13 mouse cellular contexts compared by ENCODE assay signal in the genomic region with DNA sequence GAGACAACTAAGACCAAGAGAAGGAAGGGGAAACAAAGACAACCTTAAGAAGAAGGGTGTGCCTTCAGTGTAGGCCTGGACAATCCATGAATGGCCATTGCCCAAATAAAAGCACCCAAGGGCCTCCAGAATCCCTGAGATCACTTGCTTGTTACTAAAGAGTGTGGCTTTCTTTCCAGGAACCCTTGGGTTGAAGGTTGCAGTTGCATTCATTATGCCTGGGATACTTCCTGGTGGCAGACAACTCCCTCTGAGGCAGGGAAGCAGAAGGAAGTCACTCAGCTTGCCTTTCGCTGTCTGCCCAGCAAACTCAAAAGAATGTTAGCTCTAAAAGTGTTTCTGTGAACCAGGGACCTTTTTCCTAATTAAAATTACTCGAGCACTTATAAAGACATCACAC.
DNase-seq lines count a peak whose midpoint lies in the region; ATAC-seq and TF ChIP-seq lines count a peak whose summit lies in the region.
"Had no signal": no experiment of that assay in that cellular context is flagged by ENCODE, and none has a peak within 500 bp of the region (broad histone marks: within the 10 kb centered on the region; RNA-seq: fewer than 3 reads in every experiment).

No protein-coding gene starts in this region.

- H3K4me2 ChIP-seq in forebrain, embryonic 13.5 days = no peak overlapping the region
- H3K4me2 ChIP-seq in hindbrain, postnatal 0 days (ENCODE audit: low read depth, low read length) = no peak overlapping the region
- H3K4me2 ChIP-seq: embryonic facial prominence, embryonic 12.5 days had no signal

- DNase-seq in layer of hippocampus, adult 2 months (ENCODE audit: low spot score in 2 of 2) = no peak
- no peak for DNase-seq in layer of hippocampus, postnatal 10 days (ENCODE audit: low spot score in 2 of 2)
- no peak for DNase-seq in hindbrain, postnatal 0 days (ENCODE audit: low spot score)
- no peak for DNase-seq in kidney, postnatal 25 days
- no peak for DNase-seq in yolk sac, embryonic 10.5 days (ENCODE audit: low spot score)
- DNase-seq in thymus, postnatal 36 days = no peak
- DNase-seq: adrenal gland, postnatal 25 days; kidney, postnatal 14 days; liver, postnatal 0 days; thymus, postnatal 25 days had no signal

- TF ChIP-seq CTCF in layer of hippocampus, adult 2 months (conservative IDR thresholded peaks at IDR 0.05) = no peak
- TF ChIP-seq CTCF in hindbrain, postnatal 0 days (IDR thresholded peaks at IDR 0.05; ENCODE audit: low read depth) = no peak
- TF ChIP-seq CTCF in olfactory bulb, adult 2 months (IDR thresholded peaks at IDR 0.05; ENCODE audit: insufficient read depth, low read depth, low read length) = no peak

- no peaks in the 10 kb centered on the region for H3K27me3 ChIP-seq in forebrain, embryonic 13.5 days
- H3K27me3 ChIP-seq in hindbrain, postnatal 0 days (ENCODE audit: insufficient read depth, low read length) = no peaks in the 10 kb centered on the region
- H3K27me3 ChIP-seq: embryonic facial prominence, embryonic 12.5 days had no signal

- H3K4me1 ChIP-seq in forebrain, embryonic 13.5 days = peaks cover 52% of the 10 kb centered on the region
- H3K4me1 ChIP-seq in hindbrain, postnatal 0 days (ENCODE audit: insufficient read depth, low read length) = peaks cover 5% of the 10 kb centered on the region; the same call in 1 of the 2 replicates
- peaks cover 7% of the 10 kb centered on the region for H3K4me1 ChIP-seq in olfactory bulb, adult 2 months (ENCODE audit: control insufficient read depth, insufficient read depth, low read length)
- H3K4me1 ChIP-seq: embryonic facial prominence, embryonic 12.5 days had no signal

- H3K9me3 ChIP-seq in forebrain, embryonic 13.5 days (replicated peaks) = no peaks in the 10 kb centered on the region
- no peaks in the 10 kb centered on the region for H3K9me3 ChIP-seq in hindbrain, postnatal 0 days (ENCODE audit: low read length)
- H3K9me3 ChIP-seq: embryonic facial prominence, embryonic 12.5 days had no signal

- no peak overlapping the region for H3K4me3 ChIP-seq in layer of hippocampus, adult 2 months
- no peak overlapping the region for H3K4me3 ChIP-seq in forebrain, embryonic 13.5 days
- no peak overlapping the region for H3K4me3 ChIP-seq in hindbrain, postnatal 0 days (ENCODE audit: low read length)
- no peak overlapping the region for H3K4me3 ChIP-seq in olfactory bulb, adult 2 months (ENCODE audit: insufficient read depth, low read depth, low read length)
- H3K4me3 ChIP-seq: embryonic facial prominence, embryonic 12.5 days had no signal

- TF ChIP-seq POLR2A in olfactory bulb, adult 2 months (IDR thresholded peaks at IDR 0.05; ENCODE audit: insufficient read depth, low read depth, low read length) = no peak

- H3K9ac ChIP-seq in forebrain, embryonic 13.5 days = no peak overlapping the region
- no peak overlapping the region for H3K9ac ChIP-seq in hindbrain, postnatal 0 days (replicated peaks; ENCODE audit: low read length)
- H3K9ac ChIP-seq: embryonic facial prominence, embryonic 12.5 days; liver, postnatal 0 days had no signal

- no peak; the same call in 1 of the 2 replicates for ATAC-seq in forebrain, embryonic 13.5 days
- no peak for ATAC-seq in hindbrain, postnatal 0 days
- ATAC-seq: liver, postnatal 0 days had no signal

- peaks cover 23% of the 10 kb centered on the region for H3K36me3 ChIP-seq in forebrain, embryonic 13.5 days (ENCODE audit: poor library complexity, severe bottlenecking)
- H3K36me3 ChIP-seq in hindbrain, postnatal 0 days (ENCODE audit: insufficient read depth, low read length) = peaks cover 11% of the 10 kb centered on the region
- H3K36me3 ChIP-seq: embryonic facial prominence, embryonic 12.5 days had no signal

- H3K27ac ChIP-seq in layer of hippocampus, adult 2 months = peak overlapping the region; percentile 82
- peak overlapping the region; percentile 87 for H3K27ac ChIP-seq in forebrain, embryonic 13.5 days
- peak overlapping the region; percentile 77 for H3K27ac ChIP-seq in hindbrain, postnatal 0 days
- H3K27ac ChIP-seq in olfactory bulb, adult 2 months (ENCODE audit: insufficient read depth, low read depth, low read length) = peak overlapping the region; percentile 37
- H3K27ac ChIP-seq: embryonic facial prominence, embryonic 12.5 days had no signal

- 21% methylated on average over 2 of the region's 2 CpGs for WGBS in forebrain, embryonic 13.5 days
- 26% methylated on average over 2 of the region's 2 CpGs for WGBS in hindbrain, postnatal 0 days
- 44% methylated on average over 2 of the region's 2 CpGs for WGBS in olfactory bulb, adult 2 months

Comparison
In these comparisons a context has a peak if more than half of its experiments do, and no peak if none do; other contexts are left out.
1. H3K27ac ChIP-seq: peak in every context shown above with its lines; median percentile 87 in forebrain, embryonic 13.5 days; 82 in layer of hippocampus, adult 2 months; 77 in hindbrain, postnatal 0 days; 37 in olfactory bulb, adult 2 months.